Mouse (Mus musculus) CH12.LX (cell line): Measurements from ENCODE around the gene Scrn2. TPM values are rescaled to one million over a fixed set of nuclear protein-coding genes. Genes with fewer than 3 reads are reported as not detected.

ENCODE experiments used
- DNase-seq: peaks from one replicate; pipeline ENCODE4 v3.0.0-alpha.2; 2013; ENCODE audit errors: extremely low read depth
- H3K27ac ChIP-seq: 2 replicates; pipeline ENCODE4 v1.5.1; 2012; ENCODE audit warnings: low read depth, mild to moderate bottlenecking, control low read depth, moderate library complexity; ENCODE audit not compliant: insufficient read depth
- H3K27me3 ChIP-seq: replicated peaks from 2 replicates; pipeline ENCODE3; 2012; ENCODE audit warnings: inconsistent platforms
- H3K36me3 ChIP-seq, 2 experiments: replicated peaks in 1 of 2; 2 replicates each; pipeline versions ENCODE3 to v1.6.1; 2012; ENCODE audit warnings: inconsistent platforms in 1 of 2, low read length in 1 of 2, mild to moderate bottlenecking in 1 of 2, mixed read lengths in 1 of 2, moderate library complexity in 1 of 2; ENCODE audit not compliant: control insufficient read depth in 1 of 2, insufficient read depth in 1 of 2
- H3K4me1 ChIP-seq, 2 experiments: 2 replicates each; pipeline ENCODE4 v1.6.1; 2012; ENCODE audit warnings: inconsistent platforms in 1 of 2, moderate library complexity in 1 of 2; ENCODE audit not compliant: insufficient read depth in 2 of 2, control insufficient read depth in 1 of 2
- H3K4me2 ChIP-seq: 2 replicates; pipeline ENCODE4 v1.6.1; 2012; ENCODE audit warnings: low read depth, mild to moderate bottlenecking, control low read depth; ENCODE audit not compliant: poor library complexity, insufficient read depth, severe bottlenecking
- H3K4me3 ChIP-seq, 3 experiments: fragments of 150-350 bp in 1 of 3; sonication (generic) in 1 of 3; replicated peaks in 1 of 3; 2 replicates each; pipeline versions ENCODE3 to v1.5.1; 2011 to 2012; ENCODE audit warnings: low read depth in 2 of 3, low read length in 2 of 3, mild to moderate bottlenecking in 2 of 3, moderate library complexity in 2 of 3, control low read depth in 1 of 3, improper control_type of control experiment in 1 of 3, inconsistent platforms in 1 of 3, mixed read lengths in 1 of 3; ENCODE audit not compliant: poor library complexity in 1 of 3
- H3K79me2 ChIP-seq: replicated peaks from 2 replicates; pipeline ENCODE4 v1.6.1; 2012; ENCODE audit warnings: mild to moderate bottlenecking, moderate library complexity; ENCODE audit not compliant: control insufficient read depth, poor library complexity, insufficient read depth, severe bottlenecking; ENCODE audit errors: extremely low read depth
- H3K9ac ChIP-seq: 2 replicates; pipeline ENCODE4 v1.6.1; 2012; ENCODE audit warnings: low read depth, mild to moderate bottlenecking, control low read depth, moderate library complexity; ENCODE audit not compliant: insufficient read depth
- H3K9me3 ChIP-seq: replicated peaks from 2 replicates; pipeline ENCODE3; 2012; ENCODE audit warnings: low read length, inconsistent platforms, mixed read lengths
- BHLHE40 ChIP-seq: IDR thresholded peaks from 2 replicates; pipeline ENCODE4 v1.6.1; 2011; ENCODE audit warnings: mild to moderate bottlenecking, low read depth, low read length, improper control_type of control experiment
- CHD1 ChIP-seq: IDR thresholded peaks from 2 replicates; pipeline ENCODE4 v1.6.1; 2012; ENCODE audit warnings: low read depth, low read length, improper control_type of control experiment, inconsistent platforms
- CHD2 ChIP-seq: IDR thresholded peaks from 2 replicates; pipeline ENCODE4 v1.6.1; 2011; ENCODE audit warnings: low read length, improper control_type of control experiment
- ELF1 ChIP-seq: IDR thresholded peaks from 2 replicates; pipeline ENCODE4 v1.6.1; 2014; ENCODE audit warnings: low read depth, mild to moderate bottlenecking, inconsistent platforms, low read length, improper control_type of control experiment
- EP300 ChIP-seq: IDR thresholded peaks from 2 replicates; pipeline ENCODE4 v1.6.1; 2011; ENCODE audit warnings: low read length, improper control_type of control experiment
- ETS1 ChIP-seq: conservative IDR thresholded peaks from 2 replicates; pipeline ENCODE4 v1.6.1; 2012; ENCODE audit warnings: low read depth, mild to moderate bottlenecking, inconsistent platforms, low read length, improper control_type of control experiment, moderate library complexity
- GABPA ChIP-seq: IDR thresholded peaks from 2 replicates; pipeline ENCODE4 v1.6.1; 2012; ENCODE audit warnings: low read depth, low read length, improper control_type of control experiment, inconsistent platforms; ENCODE audit not compliant: insufficient replicate concordance
- JUN ChIP-seq: IDR thresholded peaks from 2 replicates; pipeline ENCODE4 v1.6.1; 2011; ENCODE audit warnings: low read depth, mild to moderate bottlenecking, low read length, improper control_type of control experiment, moderate library complexity; ENCODE audit not compliant: insufficient read depth
- MAX ChIP-seq: IDR thresholded peaks from 2 replicates; pipeline ENCODE4 v1.6.1; 2011; ENCODE audit warnings: low read length, improper control_type of control experiment
- MXI1 ChIP-seq: IDR thresholded peaks from 2 replicates; pipeline ENCODE4 v1.6.1; 2011; ENCODE audit warnings: mild to moderate bottlenecking, low read depth, low read length, improper control_type of control experiment
- RCOR1 ChIP-seq: conservative IDR thresholded peaks from 2 replicates; pipeline ENCODE4 v1.6.1; 2012; ENCODE audit warnings: low read depth, mild to moderate bottlenecking, inconsistent platforms, low read length, improper control_type of control experiment
- SIN3A ChIP-seq: IDR thresholded peaks from 2 replicates; pipeline ENCODE4 v1.6.1; 2012; ENCODE audit warnings: low read length, improper control_type of control experiment, inconsistent platforms
- SMC3 ChIP-seq: IDR thresholded peaks from 2 replicates; pipeline ENCODE4 v1.6.1; 2011; ENCODE audit warnings: low read depth, low read length, improper control_type of control experiment
- TCF12 ChIP-seq: IDR thresholded peaks from 2 replicates; pipeline ENCODE4 v1.6.1; 2014; ENCODE audit warnings: low read depth, mild to moderate bottlenecking, inconsistent platforms, low read length, improper control_type of control experiment
- UBTF ChIP-seq: IDR thresholded peaks from 2 replicates; pipeline ENCODE4 v1.6.1; 2012; ENCODE audit warnings: low read depth, mild to moderate bottlenecking, inconsistent platforms, low read length, improper control_type of control experiment, moderate library complexity
- ZKSCAN1 ChIP-seq: IDR thresholded peaks from 2 replicates; pipeline ENCODE4 v1.6.1; 2012; ENCODE audit warnings: low read depth, inconsistent platforms, low read length, improper control_type of control experiment, borderline replicate concordance
- ZMIZ1 ChIP-seq: IDR thresholded peaks from 2 replicates; pipeline ENCODE4 v1.6.1; 2012; ENCODE audit warnings: low read depth, mild to moderate bottlenecking, inconsistent platforms, low read length, improper control_type of control experiment
- dilution Hi-C: fragments of 300-500 bp; cut with MboI; formaldehyde crosslinking; loops from 2 replicates; pipeline ENCODE4 v1.14.3; 2020; ENCODE audit warnings: low sequenced_read_pairs; ENCODE audit not compliant: extremely low pct_unique_long_range_greater_than_20kb, extremely low pct_ligation_motif_present
- in situ Hi-C: fragments of 300-500 bp; cut with MboI; formaldehyde crosslinking; loops from 3 replicates; pipeline ENCODE4 v1.14.3; 2019; ENCODE audit warnings: low sequenced_read_pairs, low pct_ligation_motif_present, low pct_unique_long_range_greater_than_20kb, mixed read lengths
- polyA plus RNA-seq: library from polyadenylated mRNA; unstranded; fragments of >175 nt; gene quantifications from 2 replicates; pipeline ENCODE4 v1.2.1, GENCODE M21; 2012; ENCODE audit warnings: low read depth; ENCODE audit not compliant: insufficient read length
- total RNA-seq, 2 experiments: library from RNA; depleted of rRNA; stranded (reverse); fragments of 300-350 nt in 1 of 2; fragments of >200 nt in 1 of 2; gene quantifications; 2 replicates each; pipeline ENCODE4 v1.2.3; 2012 to 2014

The Scrn2 gene
- total and polyA plus RNA-seq, 3 experiments: 34.5 to 55.8 (median 35.2) TPM

- TF ChIP-seq CHD1 (no peak), ZMIZ1 (no peak), RCOR1 (no peak), UBTF (no peak), SMC3 (peak; percentile 80), CHD2 (no peak)
These were observed 42.8 kb downstream of the Scrn2 start (continued) for GRCm38 (mm10) chr11:97072533-97072932.

- DNase-seq: no peak
- Histone ChIP-seq H3K9ac (no peak overlapping the region), H3K4me1 (no peaks in the 10 kb centered on the region), H3K79me2 (no peaks in the 10 kb centered on the region), H3K9me3 (no peaks in the 10 kb centered on the region), H3K4me2 (no peak overlapping the region), H3K27ac (no peak overlapping the region), H3K27me3 (no peaks in the 10 kb centered on the region), H3K36me3 (peaks cover 0 to 16% of the 10 kb centered on the region in 2 experiments), H3K4me3 (no peak overlapping the region)
- dilution Hi-C loops: no loop called here
- in situ Hi-C loops: no loop called here
- TF ChIP-seq JUN (no peak), ZKSCAN1 (no peak), TCF12 (no peak), ELF1 (no peak), ETS1 (no peak), BHLHE40 (no peak)
These were observed 44.5 kb downstream of the Scrn2 start for GRCm38 (mm10) chr11:97074235-97074634.

GRCm38 (mm10) chr11:97078751-97079150 lies 49.0 kb downstream of the Scrn2 start:
- in situ Hi-C loops (no loop called here), dilution Hi-C loops (no loop called here)
- Histone ChIP-seq H3K36me3 (no peaks in the 10 kb centered on the region), H3K27ac (no peak overlapping the region), H3K9me3 (peaks cover 8% of the 10 kb centered on the region), H3K27me3 (peaks cover 6% of the 10 kb centered on the region), H3K4me2 (no peak overlapping the region), H3K4me1 (peaks cover 6 to 8% of the 10 kb centered on the region in 2 experiments), H3K79me2 (no peaks in the 10 kb centered on the region), H3K9ac (no peak overlapping the region), H3K4me3 (no peak overlapping the region)
- TF ChIP-seq SIN3A: peak; percentile 57
- no peak for TF ChIP-seq GABPA
- 0 out of 2 replicates have a peak, but pooled peaks have one; percentile 28 for TF ChIP-seq MAX
- TF ChIP-seq EP300: no peak
- TF ChIP-seq MXI1: peak; percentile 72
- peak; percentile 39 for DNase-seq
